Mouse (Mus musculus) kidney, adult 2 months (tissue): ENCODE results near the gene Epsti1.

ENCODE experiments used
- CTCF ChIP-seq: fragments of 200-500 bp; conservative IDR thresholded peaks from 2 replicates; pipeline ENCODE4 v1.5.1; 2011; ENCODE audit warnings: low read depth, mild to moderate bottlenecking, control low read depth, low read length, moderate library complexity, mixed read lengths; ENCODE audit not compliant: insufficient read depth, insufficient read length
- POLR2A ChIP-seq: fragments of 200-500 bp; IDR thresholded peaks from one replicate; pipeline ENCODE4 v1.6.1; 2011; ENCODE audit warnings: low read depth, low read length, control low read depth

DNA sequence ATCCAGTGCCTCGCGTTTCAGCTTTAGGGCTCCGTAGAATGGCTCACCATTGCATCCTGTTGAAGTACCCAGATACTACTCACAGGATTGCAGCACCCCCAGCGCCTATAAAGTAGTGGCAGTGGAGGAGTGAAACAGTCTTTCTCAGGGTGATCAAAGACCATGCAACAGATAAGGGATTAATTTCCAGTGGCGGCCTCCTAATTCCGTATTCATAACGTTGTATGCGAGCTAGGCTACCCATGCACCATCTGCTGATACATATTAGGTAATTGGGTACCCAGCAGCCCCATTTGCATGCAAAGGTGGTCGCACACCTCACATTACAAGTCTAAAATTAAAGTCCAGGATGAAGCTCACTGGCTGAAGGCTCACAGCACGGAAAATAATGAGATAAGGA, 21.4 kb downstream of the Epsti1 start:
- TF ChIP-seq CTCF = no peak
- no peak for TF ChIP-seq POLR2A
